Mouse (Mus musculus) stomach, postnatal 0 days (tissue): ENCODE measurements at regions not wholly inside any gene's neighbourhood (a gene's known extent, or its start where the extent isn't known, plus 50 kb on each side); places are given as distances from the start of the nearest gene placed in this dataset.

Experiments used
- CTCF ChIP-seq: IDR thresholded peaks from 2 replicates; pipeline ENCODE4 v1.5.1; 2016; ENCODE audit warnings: antibody characterized with exemption, low read depth, mild to moderate bottlenecking, moderate library complexity
- EP300 ChIP-seq: optimal IDR thresholded peaks from 2 replicates; pipeline ENCODE3; 2016; ENCODE audit warnings: antibody characterized with exemption

DNA sequence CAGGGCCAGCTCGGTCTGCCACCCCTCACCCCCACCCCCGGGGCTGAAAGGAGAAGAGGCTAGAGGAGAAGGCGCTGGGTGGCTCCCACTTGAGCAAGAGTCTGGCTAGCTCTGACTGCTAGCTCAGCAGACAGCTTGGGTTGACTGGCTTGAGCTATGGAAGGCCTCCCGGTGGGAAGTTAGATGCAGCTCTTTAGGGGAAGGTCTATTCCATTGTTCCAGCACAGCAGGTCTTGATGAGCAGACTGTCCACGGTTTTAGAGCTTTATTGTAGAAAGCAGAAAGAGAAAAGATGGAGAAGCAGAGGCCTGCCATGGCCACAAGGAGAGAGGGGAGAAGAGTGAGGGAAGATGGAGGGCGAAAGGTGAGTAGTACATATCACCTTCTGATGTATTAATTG lies 190.9 kb upstream of the Col8a1 start:
- TF ChIP-seq EP300, result no peak
- no peak for TF ChIP-seq CTCF
